Mouse (Mus musculus): Measurements from ENCODE around the gene Filip1. TPM values are rescaled to one million over a fixed set of nuclear protein-coding genes. Genes with fewer than 3 reads are reported as not detected.

Gene Filip1
- total and polyA plus RNA-seq, 2 experiments from 2014 or later: 3.1 to 3.6 TPM

DNA sequence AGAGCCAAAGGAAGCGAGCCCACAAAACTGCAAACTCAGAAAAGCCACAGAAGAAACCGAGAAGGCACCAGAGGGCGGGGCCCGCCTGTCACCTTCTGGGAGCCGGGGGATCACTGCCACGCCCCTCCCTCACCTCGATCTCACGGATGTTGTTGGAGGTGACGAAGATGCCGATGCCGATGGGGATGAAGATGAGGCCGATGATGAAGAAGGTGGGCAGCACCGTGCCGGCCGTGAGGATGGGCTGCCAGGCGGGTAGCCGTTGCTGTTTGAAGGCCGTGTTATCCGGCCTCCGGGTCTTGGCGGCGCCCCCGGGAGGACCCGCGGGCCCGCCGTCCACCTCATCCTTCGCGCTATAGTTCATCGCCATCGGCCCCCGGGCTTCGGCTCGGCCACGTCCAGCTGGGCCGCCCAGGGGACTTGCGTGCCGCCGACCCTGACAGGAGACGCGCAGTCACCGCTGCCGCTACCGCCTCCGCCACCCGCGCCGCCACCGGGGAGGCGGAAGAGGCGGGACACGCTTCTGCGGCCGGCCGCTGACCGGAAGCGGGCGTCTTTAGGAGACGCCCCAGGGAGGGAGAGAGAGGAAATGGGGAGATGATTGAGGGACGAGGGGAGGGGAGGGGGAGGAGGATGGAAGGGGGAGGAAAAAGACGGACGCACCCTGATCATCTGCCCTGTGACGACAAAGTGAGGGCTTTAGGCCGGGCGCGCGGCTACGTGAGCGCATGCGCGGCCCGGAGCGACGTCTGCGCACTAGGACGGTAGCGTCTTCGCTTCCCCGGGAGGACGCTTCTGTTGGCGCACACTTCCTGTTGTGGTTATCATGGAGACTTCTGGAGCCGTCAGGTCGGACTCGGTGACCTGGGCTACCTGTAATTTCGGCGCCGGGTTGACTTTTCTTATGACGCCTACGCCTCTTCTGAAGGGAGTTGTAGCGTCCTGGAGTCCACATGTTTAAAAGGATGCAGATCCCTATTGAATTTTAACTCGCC, 219.5 kb downstream of the Filip1 start, which contains the start of gene Tmem30a:
Gene Tmem30a, minus strand, starts transcription at position 667 of the 995 bp plus-strand sequence.
- H3K4me2 ChIP-seq (ENCODE audit: low read depth, low read length, poor library complexity, severe bottlenecking): peak within 1 kb of the TSS; percentile 58
- H3K9me3 ChIP-seq (ENCODE audit: low read length): no peaks in the 10 kb centered on the region
- peaks cover 5% of the 10 kb centered on the region; the same call in 1 of the 2 replicates for H3K4me1 ChIP-seq (ENCODE audit: insufficient read depth, low read length)
- H3K4me3 ChIP-seq (ENCODE audit: low read depth, low read length): peak within 1 kb of the TSS; percentile 76
- no peaks in the 10 kb centered on the region for H3K36me3 ChIP-seq (ENCODE audit: insufficient read depth, low read length)
- under 1% methylated on average over 89 of the region's 91 CpGs for WGBS
- H3K9ac ChIP-seq (replicated peaks; ENCODE audit: low read length, poor library complexity, severe bottlenecking): peak within 1 kb of the TSS; percentile 86
- peak within 1 kb of the TSS; percentile 79 for H3K27ac ChIP-seq (ENCODE audit: low read depth, low read length)
- no peak for TF ChIP-seq CTCF (IDR thresholded peaks at IDR 0.05)
- ATAC-seq (ENCODE audit: low FRiP score): peak; percentile 99
- no peaks in the 10 kb centered on the region for H3K27me3 ChIP-seq (ENCODE audit: insufficient read depth, low read length)
- DNase-seq (ENCODE audit: low spot score): peak; percentile 99

- H3K4me1 ChIP-seq (ENCODE audit: insufficient read depth, low read length): no peaks in the 10 kb centered on the region
- DNase-seq (ENCODE audit: low spot score): no peak
- no peak overlapping the region for H3K4me2 ChIP-seq (ENCODE audit: low read depth, low read length, poor library complexity, severe bottlenecking)
- no peak overlapping the region for H3K9ac ChIP-seq (replicated peaks; ENCODE audit: low read length, poor library complexity, severe bottlenecking)
- H3K27ac ChIP-seq (ENCODE audit: low read depth, low read length): no peak overlapping the region
- WGBS: 75% methylated on average over 2 of the region's 2 CpGs
- no peak for ATAC-seq (ENCODE audit: low FRiP score)
- no peak for TF ChIP-seq CTCF (IDR thresholded peaks at IDR 0.05)
- no peaks in the 10 kb centered on the region for H3K27me3 ChIP-seq (ENCODE audit: insufficient read depth, low read length)
- H3K4me3 ChIP-seq (ENCODE audit: low read depth, low read length): no peak overlapping the region
- no peaks in the 10 kb centered on the region for H3K9me3 ChIP-seq (ENCODE audit: low read length)
- H3K36me3 ChIP-seq (ENCODE audit: insufficient read depth, low read length): no peaks in the 10 kb centered on the region
Observed at GRCm38 (mm10) chr9:79785794-79786085, 226.9 kb downstream of the Filip1 start.

- 94% methylated on average over 2 of the region's 2 CpGs for WGBS
- H3K4me3 ChIP-seq (ENCODE audit: low read depth, low read length): no peak overlapping the region
- H3K9me3 ChIP-seq (ENCODE audit: low read length): no peaks in the 10 kb centered on the region
- no peak for DNase-seq (ENCODE audit: low spot score)
- H3K4me1 ChIP-seq (ENCODE audit: insufficient read depth, low read length): no peaks in the 10 kb centered on the region
- H3K27me3 ChIP-seq (ENCODE audit: insufficient read depth, low read length): no peaks in the 10 kb centered on the region
- ATAC-seq (ENCODE audit: low FRiP score): no peak
- TF ChIP-seq CTCF (IDR thresholded peaks at IDR 0.05): no peak
- H3K4me2 ChIP-seq (ENCODE audit: low read depth, low read length, poor library complexity, severe bottlenecking): no peak overlapping the region
- H3K36me3 ChIP-seq (ENCODE audit: insufficient read depth, low read length): no peaks in the 10 kb centered on the region
- no peak overlapping the region for H3K9ac ChIP-seq (replicated peaks; ENCODE audit: low read length, poor library complexity, severe bottlenecking)
- H3K27ac ChIP-seq (ENCODE audit: low read depth, low read length): no peak overlapping the region
Observed at GRCm38 (mm10) chr9:79784934-79785793, 227.5 kb downstream of the Filip1 start.

DNA sequence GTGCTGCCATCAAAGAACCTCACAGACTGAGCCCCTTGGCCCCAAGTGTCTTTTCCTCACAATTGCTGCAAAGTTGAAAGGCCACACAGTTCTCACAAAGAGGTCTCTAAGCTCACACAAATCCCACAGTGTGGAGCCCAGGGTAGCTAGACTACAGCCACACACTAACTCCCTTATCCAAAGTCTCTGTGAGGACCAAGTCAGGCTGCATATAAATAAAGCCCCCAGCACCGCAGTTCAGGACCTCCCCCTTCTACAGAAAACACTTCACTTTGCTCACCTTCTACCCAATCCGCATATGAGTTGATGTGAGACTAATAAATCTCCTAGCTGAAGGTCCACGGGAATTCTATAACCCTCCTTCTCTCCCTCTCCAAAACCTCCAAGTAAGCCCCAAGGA, 228.2 kb downstream of the Filip1 start:
- DNase-seq (ENCODE audit: low spot score): no peak
- Histone ChIP-seq H3K9me3 (ENCODE audit: low read length) (no peaks in the 10 kb centered on the region), H3K4me2 (ENCODE audit: low read depth, low read length, poor library complexity, severe bottlenecking) (no peak overlapping the region), H3K4me1 (ENCODE audit: insufficient read depth, low read length) (no peaks in the 10 kb centered on the region), H3K27me3 (ENCODE audit: insufficient read depth, low read length) (no peaks in the 10 kb centered on the region), H3K4me3 (ENCODE audit: low read depth, low read length) (no peak overlapping the region), H3K9ac (replicated peaks; ENCODE audit: low read length, poor library complexity, severe bottlenecking) (no peak overlapping the region), H3K27ac (ENCODE audit: low read depth, low read length) (no peak overlapping the region), H3K36me3 (ENCODE audit: insufficient read depth, low read length) (no peaks in the 10 kb centered on the region)
- no peak for TF ChIP-seq CTCF (IDR thresholded peaks at IDR 0.05)
- 55% methylated on average over 3 of the region's 3 CpGs for WGBS
- ATAC-seq (ENCODE audit: low FRiP score): no peak

DNA sequence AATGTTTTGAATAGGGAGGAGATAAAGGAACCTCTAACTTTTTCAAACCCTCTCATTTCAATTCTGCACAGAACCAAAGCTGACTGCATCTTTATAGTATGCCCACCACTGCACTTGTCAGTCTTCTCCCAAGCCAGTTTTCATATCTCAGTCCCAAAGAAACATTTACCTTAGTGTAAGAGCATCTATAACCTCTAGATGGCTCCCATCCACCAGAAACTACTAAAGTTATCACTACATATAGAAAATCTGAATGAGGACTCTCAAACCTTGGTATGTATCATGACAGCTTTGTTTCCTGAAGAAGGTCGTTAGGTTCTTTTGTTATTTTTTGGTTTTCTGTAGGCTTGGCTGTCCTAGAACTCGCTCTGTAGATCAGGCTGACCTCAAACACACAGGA, 233.3 kb downstream of the Filip1 start:
- Histone ChIP-seq H3K4me2 (ENCODE audit: low read depth, low read length, poor library complexity, severe bottlenecking) (no peak overlapping the region), H3K4me1 (ENCODE audit: insufficient read depth, low read length) (no peaks in the 10 kb centered on the region), H3K27me3 (ENCODE audit: insufficient read depth, low read length) (no peaks in the 10 kb centered on the region), H3K9ac (replicated peaks; ENCODE audit: low read length, poor library complexity, severe bottlenecking) (no peak overlapping the region), H3K4me3 (ENCODE audit: low read depth, low read length) (no peak overlapping the region), H3K27ac (ENCODE audit: low read depth, low read length) (no peak overlapping the region), H3K9me3 (ENCODE audit: low read length) (no peaks in the 10 kb centered on the region), H3K36me3 (ENCODE audit: insufficient read depth, low read length) (peaks cover 6% of the 10 kb centered on the region; the same call in 1 of the 2 replicates)
- 74% methylated on average over 2 of the region's 2 CpGs for WGBS
- ATAC-seq (ENCODE audit: low FRiP score) (no peak), DNase-seq (ENCODE audit: low spot score) (peak; percentile 40)
- TF ChIP-seq CTCF (IDR thresholded peaks at IDR 0.05): peak; percentile 70

Data from midbrain, postnatal 0 days (tissue).